Mouse (Mus musculus): ENCODE measurements around the gene Elk4. TPM values are rescaled to one million over a fixed set of nuclear protein-coding genes. Genes with fewer than 3 reads are reported as not detected.

Gene Elk4
- polyA plus RNA-seq, 1 experiment from 2014 or later = 27.3 TPM

GRCm38 (mm10) chr1:131969825-131970224 lies 37.6 kb upstream of the Elk4 start:
- DNase-seq (ENCODE audit: low read depth, low spot score) = no peak
- in situ Hi-C loops (cut with MboI; ENCODE audit: low pct_unique_long_range_greater_than_20kb) = no loop called here
- H3K27me3 ChIP-seq = no peaks in the 10 kb centered on the region
- ChIA-PET CTCF (no interaction called here), POLR2A (no interaction called here)
- ATAC-seq = no peak
- no peak for TF ChIP-seq CTCF (IDR thresholded peaks at IDR 0.05)

- H3K27me3 ChIP-seq = no peaks in the 10 kb centered on the region
- in situ Hi-C loops (cut with MboI; ENCODE audit: low pct_unique_long_range_greater_than_20kb) = no loop called here
- no peak for TF ChIP-seq CTCF (IDR thresholded peaks at IDR 0.05)
Measured at GRCm38 (mm10) chr1:131970322-131970660, 37.1 kb upstream of the Elk4 start.

GRCm38 (mm10) chr1:131970661-131971520 lies 36.5 kb upstream of the Elk4 start:
- POLR2A ChIA-PET = no interaction called here

More at GRCm38 (mm10) chr1:131970322-131970660, 37.1 kb upstream of the Elk4 start:
- ATAC-seq (no peak), DNase-seq (ENCODE audit: low read depth, low spot score) (no peak)
- ChIA-PET POLR2A (no interaction called here), CTCF (interaction anchor here (1.9 kb wide), 1 partner anchor 33 kb away, joined by 4 read pairs; no protein-coding TSS in a partner anchor)

GRCm38 (mm10) chr1:131971771-131972497 lies 35.5 kb upstream of the Elk4 start:
- in situ Hi-C loops (cut with MboI; ENCODE audit: low pct_unique_long_range_greater_than_20kb) = no loop called here
- ChIA-PET CTCF (interaction anchor here (1.9 to 3.5 kb wide), 2 partner anchors 10 to 34 kb away, joined by 4 to 14 read pairs; no protein-coding TSS in a partner anchor), POLR2A (no interaction called here)
- no peak for TF ChIP-seq CTCF (IDR thresholded peaks at IDR 0.05)
- no peaks in the 10 kb centered on the region for H3K27me3 ChIP-seq
- no peak for DNase-seq (ENCODE audit: low read depth, low spot score)
- ATAC-seq = no peak

More at GRCm38 (mm10) chr1:131970661-131971520, 36.5 kb upstream of the Elk4 start:
- in situ Hi-C loops (cut with MboI; ENCODE audit: low pct_unique_long_range_greater_than_20kb) = no loop called here
- no peaks in the 10 kb centered on the region for H3K27me3 ChIP-seq
- TF ChIP-seq CTCF (IDR thresholded peaks at IDR 0.05) = no peak
- CTCF ChIA-PET = interaction anchor here (1.9 to 3.5 kb wide), 2 partner anchors 11 to 33 kb away, joined by 4 to 14 read pairs; no protein-coding TSS in a partner anchor
- DNase-seq (ENCODE audit: low read depth, low spot score) (no peak), ATAC-seq (no peak)

- ATAC-seq = no peak
- in situ Hi-C loops (cut with MboI; ENCODE audit: low pct_unique_long_range_greater_than_20kb) = no loop called here
- no peak for DNase-seq (ENCODE audit: low read depth, low spot score)
- POLR2A ChIA-PET = interaction anchor here (0.6 kb wide), 1 partner anchor 51 kb away, joined by 3 read pairs; no protein-coding TSS in a partner anchor
- CTCF ChIA-PET = interaction anchor here (3.5 kb wide), 1 partner anchor 9 kb away, joined by 14 read pairs; no protein-coding TSS in a partner anchor
- TF ChIP-seq CTCF (IDR thresholded peaks at IDR 0.05) = no peak
- H3K27me3 ChIP-seq = no peaks in the 10 kb centered on the region
Measured at GRCm38 (mm10) chr1:131972498-131973334, 34.7 kb upstream of the Elk4 start.

- ChIA-PET POLR2A (no interaction called here), CTCF (interaction anchor here (3.5 kb wide), 1 partner anchor 8 kb away, joined by 14 read pairs; no protein-coding TSS in a partner anchor)
- no peak for TF ChIP-seq CTCF (IDR thresholded peaks at IDR 0.05)
- in situ Hi-C loops (cut with MboI; ENCODE audit: low pct_unique_long_range_greater_than_20kb) = no loop called here
- ATAC-seq = no peak
- H3K27me3 ChIP-seq = no peaks in the 10 kb centered on the region
- DNase-seq (ENCODE audit: low read depth, low spot score) = no peak
Measured at GRCm38 (mm10) chr1:131973991-131974390, 33.4 kb upstream of the Elk4 start.

- H3K27me3 ChIP-seq = no peaks in the 10 kb centered on the region
- no peak for ATAC-seq
- ChIA-PET POLR2A (interaction anchor here (0.6 kb wide), 1 partner anchor 216 kb away, joined by 3 read pairs; no protein-coding TSS in a partner anchor), CTCF (no interaction called here)
- no peak for TF ChIP-seq CTCF (IDR thresholded peaks at IDR 0.05)
- no peak for DNase-seq (ENCODE audit: low read depth, low spot score)
- in situ Hi-C loops (cut with MboI; ENCODE audit: low pct_unique_long_range_greater_than_20kb) = loop anchor here (5.0 kb wide), 1 partner anchor 40 kb away; no protein-coding TSS in a partner anchor
Measured at GRCm38 (mm10) chr1:131976886-131977285, 30.5 kb upstream of the Elk4 start.

GRCm38 (mm10) chr1:131980471-131980870 lies 26.9 kb upstream of the Elk4 start:
- ATAC-seq (no peak), DNase-seq (ENCODE audit: low read depth, low spot score) (no peak)
- no peaks in the 10 kb centered on the region for H3K27me3 ChIP-seq
- in situ Hi-C loops (cut with MboI; ENCODE audit: low pct_unique_long_range_greater_than_20kb) = no loop called here
- ChIA-PET POLR2A (interaction anchor here (0.6 kb wide), 1 partner anchor 30 kb away, joined by 3 read pairs; no protein-coding TSS in a partner anchor), CTCF (interaction anchor here (0.6 to 2.8 kb wide), 6 partner anchors 12 to 78 kb away, joined by 3 to 24 read pairs (median 6); no protein-coding TSS in a partner anchor)
- TF ChIP-seq CTCF (IDR thresholded peaks at IDR 0.05) = no peak

- ChIA-PET POLR2A (no interaction called here), CTCF (interaction anchor here (1.0 to 3.4 kb wide), 16 partner anchors 8 to 280 kb away, joined by 3 to 31 read pairs (median 8); no protein-coding TSS in a partner anchor)
- no peak for DNase-seq (ENCODE audit: low read depth, low spot score)
- in situ Hi-C loops (cut with MboI; ENCODE audit: low pct_unique_long_range_greater_than_20kb) = no loop called here
- ATAC-seq = no peak
- no peaks in the 10 kb centered on the region for H3K27me3 ChIP-seq
- TF ChIP-seq CTCF (IDR thresholded peaks at IDR 0.05) = no peak
Measured at GRCm38 (mm10) chr1:131981378-131982013, 25.9 kb upstream of the Elk4 start.
